Mouse (Mus musculus): ENCODE results near the gene Ttc21b. TPM values are rescaled to one million over a fixed set of nuclear protein-coding genes. Genes with fewer than 3 reads are reported as not detected.
A peak's percentile ranks its signal among the peaks of the same experiment; 100 is the strongest.

Gene Ttc21b
- polyA plus RNA-seq, 1 experiment from 2014 or later, result 19.2 TPM

DNA sequence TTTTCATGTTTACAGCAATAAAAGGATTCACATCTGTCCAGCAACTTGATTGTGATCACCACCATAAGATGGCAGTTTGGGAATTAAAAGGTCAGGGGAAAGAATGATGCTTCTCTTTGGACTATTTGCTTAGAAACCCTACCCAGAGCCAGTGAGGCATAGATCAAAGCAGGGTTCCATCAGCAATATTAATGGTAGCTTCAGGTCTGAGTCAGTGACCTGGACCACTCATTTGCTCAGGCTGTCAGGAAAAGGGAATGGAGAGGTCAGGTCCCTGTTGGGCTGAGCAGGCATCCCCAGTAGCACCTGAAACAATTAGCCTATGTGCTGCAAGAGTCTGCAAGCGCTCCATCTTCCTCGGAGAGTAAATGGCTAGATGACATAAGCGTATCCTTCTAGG is 84.8 kb downstream of the Ttc21b start:
- DNase-seq (ENCODE audit: low read depth, low spot score), result no peak
- ATAC-seq, result no peak
- in situ Hi-C loops (cut with MboI; ENCODE audit: low pct_unique_long_range_greater_than_20kb), result no loop called here
- no peaks in the 10 kb centered on the region for H3K27me3 ChIP-seq
- POLR2A ChIA-PET, result no interaction called here
- TF ChIP-seq CTCF (IDR thresholded peaks at IDR 0.05), result no peak
- CTCF ChIA-PET, result no interaction called here

DNA sequence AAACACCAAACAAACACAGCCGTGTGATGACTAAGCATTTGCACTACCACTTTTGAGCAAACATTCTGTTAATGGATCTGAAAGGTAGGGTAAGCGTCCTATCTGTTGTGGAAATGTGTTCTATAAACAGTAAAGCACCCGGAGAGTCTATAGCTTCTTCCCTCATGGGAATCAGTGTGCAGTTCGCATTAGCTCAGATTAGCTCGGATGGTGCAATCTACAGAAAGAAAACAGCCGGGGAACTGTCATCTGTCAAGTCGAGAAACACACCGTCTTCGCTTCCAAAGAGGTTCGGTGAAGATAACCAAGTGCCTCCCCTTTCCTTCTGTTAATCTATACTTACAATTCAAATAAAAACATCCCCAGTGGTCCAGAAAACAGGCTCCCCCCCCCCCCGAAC is 85.7 kb downstream of the Ttc21b start:
- ATAC-seq (no peak), DNase-seq (ENCODE audit: low read depth, low spot score) (no peak)
- ChIA-PET POLR2A (no interaction called here), CTCF (interaction anchor here (0.6 kb wide), 1 partner anchor 13 kb away, joined by 4 read pairs; no protein-coding TSS in a partner anchor)
- in situ Hi-C loops (cut with MboI; ENCODE audit: low pct_unique_long_range_greater_than_20kb), result no loop called here
- H3K27me3 ChIP-seq, result no peaks in the 10 kb centered on the region
- TF ChIP-seq CTCF (IDR thresholded peaks at IDR 0.05), result no peak

DNA sequence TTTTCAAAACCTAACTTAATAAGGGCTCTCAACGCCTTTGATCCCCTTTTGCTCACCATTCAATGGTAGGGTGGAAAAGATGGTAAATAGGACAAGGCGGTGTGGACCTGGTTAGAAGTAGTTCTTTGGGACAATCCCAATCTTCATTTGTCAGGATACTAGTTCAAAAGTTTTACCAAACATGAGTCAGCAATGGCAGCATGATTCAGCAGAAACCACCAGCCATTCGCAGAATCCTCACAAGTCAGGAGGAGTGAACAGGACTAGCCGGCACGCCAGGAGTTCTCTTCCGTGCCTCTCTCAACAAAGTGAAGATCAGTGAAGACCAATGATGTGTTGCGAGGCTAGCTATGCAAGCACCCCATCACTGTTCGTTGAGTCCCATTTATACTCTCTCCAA is 91.4 kb downstream of the Ttc21b start:
- in situ Hi-C loops (cut with MboI; ENCODE audit: low pct_unique_long_range_greater_than_20kb), result no loop called here
- H3K27me3 ChIP-seq, result no peaks in the 10 kb centered on the region
- ChIA-PET POLR2A (interaction anchor here (0.7 kb wide), 1 partner anchor 8 kb away, joined by 3 read pairs; no protein-coding TSS in a partner anchor), CTCF (interaction anchor here (1.1 kb wide), 1 partner anchor 10 kb away, joined by 3 read pairs; no protein-coding TSS in a partner anchor)
- DNase-seq (ENCODE audit: low read depth, low spot score) (no peak), ATAC-seq (no peak)
- no peak for TF ChIP-seq CTCF (IDR thresholded peaks at IDR 0.05)

- ChIA-PET CTCF (no interaction called here), POLR2A (no interaction called here)
- no peak for DNase-seq (ENCODE audit: low read depth, low spot score)
- TF ChIP-seq CTCF (IDR thresholded peaks at IDR 0.05), result no peak
- ATAC-seq, result no peak
- in situ Hi-C loops (cut with MboI; ENCODE audit: low pct_unique_long_range_greater_than_20kb), result no loop called here
- H3K27me3 ChIP-seq, result peaks cover 4% of the 10 kb centered on the region
These were observed 98.1 kb downstream of the Ttc21b start for GRCm38 (mm10) chr2:66158140-66158915.

DNA sequence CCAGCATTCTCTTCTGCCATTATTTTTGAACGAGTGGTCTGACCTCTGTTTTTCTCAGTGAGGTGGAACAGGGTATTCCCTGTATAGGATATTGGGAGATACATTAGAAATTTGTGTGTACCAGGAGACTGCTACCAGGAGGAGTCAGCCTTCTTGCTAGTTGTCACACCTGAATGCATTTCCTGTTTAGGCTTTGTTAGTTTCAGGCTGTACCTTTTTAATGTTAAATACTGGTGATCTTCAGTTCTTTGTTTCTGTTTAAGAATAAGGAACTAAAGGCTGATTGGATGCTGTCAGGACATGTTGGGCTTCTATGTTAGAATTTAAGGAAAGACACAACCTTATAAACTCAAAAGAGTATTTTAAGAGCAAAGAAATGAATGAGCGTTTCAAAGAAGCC is 105.0 kb downstream of the Ttc21b start:
- ChIA-PET CTCF (interaction anchor here (1.2 kb wide), 1 partner anchor 10 kb away, joined by 3 read pairs; no protein-coding TSS in a partner anchor), POLR2A (no interaction called here)

GRCm38 (mm10) chr2:66150531-66150930 is 105.9 kb downstream of the Ttc21b start:
- POLR2A ChIA-PET, result no interaction called here
- no peak for TF ChIP-seq CTCF (IDR thresholded peaks at IDR 0.05)
- in situ Hi-C loops (cut with MboI; ENCODE audit: low pct_unique_long_range_greater_than_20kb), result no loop called here
- no peaks in the 10 kb centered on the region for H3K27me3 ChIP-seq
- CTCF ChIA-PET, result no interaction called here
- ATAC-seq (no peak), DNase-seq (ENCODE audit: low read depth, low spot score) (no peak)

More for the DNA sequence above, 105.0 kb downstream of the Ttc21b start:
- ATAC-seq, result no peak
- in situ Hi-C loops (cut with MboI; ENCODE audit: low pct_unique_long_range_greater_than_20kb), result no loop called here
- TF ChIP-seq CTCF (IDR thresholded peaks at IDR 0.05), result no peak
- no peaks in the 10 kb centered on the region for H3K27me3 ChIP-seq
- no peak for DNase-seq (ENCODE audit: low read depth, low spot score)

- ATAC-seq (no peak), DNase-seq (ENCODE audit: low read depth, low spot score) (no peak)
- ChIA-PET CTCF (no interaction called here), POLR2A (no interaction called here)
- in situ Hi-C loops (cut with MboI; ENCODE audit: low pct_unique_long_range_greater_than_20kb), result no loop called here
- TF ChIP-seq CTCF (IDR thresholded peaks at IDR 0.05), result no peak
- H3K27me3 ChIP-seq, result no peaks in the 10 kb centered on the region
These were observed 107.7 kb downstream of the Ttc21b start for GRCm38 (mm10) chr2:66148654-66149230.

- no peak for DNase-seq (ENCODE audit: low read depth, low spot score)
- no peak for TF ChIP-seq CTCF (IDR thresholded peaks at IDR 0.05)
- H3K27me3 ChIP-seq, result no peaks in the 10 kb centered on the region
- ChIA-PET CTCF (no interaction called here), POLR2A (interaction anchor here (0.6 kb wide), 1 partner anchor 1421 kb away, joined by 3 read pairs; no protein-coding TSS in a partner anchor)
- no peak for ATAC-seq
- in situ Hi-C loops (cut with MboI; ENCODE audit: low pct_unique_long_range_greater_than_20kb), result no loop called here
These were observed 109.9 kb downstream of the Ttc21b start for GRCm38 (mm10) chr2:66146473-66146872.

- no peak for ATAC-seq
- in situ Hi-C loops (cut with MboI; ENCODE audit: low pct_unique_long_range_greater_than_20kb), result no loop called here
- TF ChIP-seq CTCF (IDR thresholded peaks at IDR 0.05), result no peak
- no peaks in the 10 kb centered on the region for H3K27me3 ChIP-seq
- no peak for DNase-seq (ENCODE audit: low read depth, low spot score)
- ChIA-PET POLR2A (no interaction called here), CTCF (no interaction called here)
These were observed 111.6 kb downstream of the Ttc21b start for GRCm38 (mm10) chr2:66144770-66145169.

GRCm38 (mm10) chr2:66143284-66143683 is 113.1 kb downstream of the Ttc21b start:
- ChIA-PET CTCF (no interaction called here), POLR2A (no interaction called here)
- no peaks in the 10 kb centered on the region for H3K27me3 ChIP-seq
- ATAC-seq (no peak), DNase-seq (ENCODE audit: low read depth, low spot score) (no peak)
- in situ Hi-C loops (cut with MboI; ENCODE audit: low pct_unique_long_range_greater_than_20kb), result no loop called here
- no peak for TF ChIP-seq CTCF (IDR thresholded peaks at IDR 0.05)

- ChIA-PET POLR2A (no interaction called here), CTCF (interaction anchor here (1.1 to 1.6 kb wide), 2 partner anchors 11 to 13 kb away, joined by 4 read pairs; no protein-coding TSS in a partner anchor)
- DNase-seq (ENCODE audit: low read depth, low spot score) (no peak), ATAC-seq (peak; percentile 60)
- in situ Hi-C loops (cut with MboI; ENCODE audit: low pct_unique_long_range_greater_than_20kb), result no loop called here
- no peaks in the 10 kb centered on the region for H3K27me3 ChIP-seq
- TF ChIP-seq CTCF (IDR thresholded peaks at IDR 0.05), result no peak
These were observed 113.7 kb downstream of the Ttc21b start for GRCm38 (mm10) chr2:66142711-66143110.
